Mouse (Mus musculus): ENCODE results near the gene Gm13090. TPM values are rescaled to one million over a fixed set of nuclear protein-coding genes. Genes with fewer than 3 reads are reported as not detected.

Gm13090 gene
- polyA plus RNA-seq, 1 experiment from 2014 or later, result not detected

DNA sequence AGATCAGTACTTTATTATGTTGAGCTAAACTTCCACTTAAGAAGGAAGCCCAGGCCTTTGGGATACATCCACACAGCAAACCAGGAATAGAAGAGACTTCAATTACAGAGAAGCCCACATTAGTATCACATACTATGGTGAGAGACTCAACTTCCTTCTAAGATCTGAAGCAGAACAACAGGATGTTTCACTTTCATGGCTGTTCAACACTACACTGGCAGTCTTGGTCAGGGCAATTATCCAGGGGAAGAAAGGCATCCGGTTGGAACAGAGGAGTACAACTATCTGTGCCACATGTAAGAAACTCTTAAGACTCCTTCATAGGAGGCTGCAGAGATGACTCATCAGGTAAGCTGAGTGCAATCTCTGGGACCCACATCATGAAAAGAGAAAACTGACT lies 38.2 kb upstream of the Gm13090 start:
- WGBS, result 85% methylated on average over 1 of the region's 1 CpGs
- H3K4me2 ChIP-seq (replicated peaks; ENCODE audit: low read depth), result no peak overlapping the region
- H3K36me3 ChIP-seq (ENCODE audit: control insufficient read depth, insufficient read depth), result peaks cover 64% of the 10 kb centered on the region
- H3K9ac ChIP-seq (ENCODE audit: low read depth, low read length), result no peak overlapping the region
- H3K4me3 ChIP-seq (ENCODE audit: low read depth, low read length), result no peak overlapping the region
- H3K9me3 ChIP-seq (ENCODE audit: control insufficient read depth), result no peaks in the 10 kb centered on the region
- no peak for ATAC-seq
- no peaks in the 10 kb centered on the region for H3K4me1 ChIP-seq (replicated peaks; ENCODE audit: control insufficient read depth, insufficient read depth, low read length)
- no peak overlapping the region for H3K27ac ChIP-seq (ENCODE audit: low read depth, low read length)
- H3K27me3 ChIP-seq (replicated peaks; ENCODE audit: control insufficient read depth, insufficient read depth, low read length), result no peaks in the 10 kb centered on the region
- TF ChIP-seq CTCF (IDR thresholded peaks at IDR 0.05; ENCODE audit: low read depth), result no peak

DNA sequence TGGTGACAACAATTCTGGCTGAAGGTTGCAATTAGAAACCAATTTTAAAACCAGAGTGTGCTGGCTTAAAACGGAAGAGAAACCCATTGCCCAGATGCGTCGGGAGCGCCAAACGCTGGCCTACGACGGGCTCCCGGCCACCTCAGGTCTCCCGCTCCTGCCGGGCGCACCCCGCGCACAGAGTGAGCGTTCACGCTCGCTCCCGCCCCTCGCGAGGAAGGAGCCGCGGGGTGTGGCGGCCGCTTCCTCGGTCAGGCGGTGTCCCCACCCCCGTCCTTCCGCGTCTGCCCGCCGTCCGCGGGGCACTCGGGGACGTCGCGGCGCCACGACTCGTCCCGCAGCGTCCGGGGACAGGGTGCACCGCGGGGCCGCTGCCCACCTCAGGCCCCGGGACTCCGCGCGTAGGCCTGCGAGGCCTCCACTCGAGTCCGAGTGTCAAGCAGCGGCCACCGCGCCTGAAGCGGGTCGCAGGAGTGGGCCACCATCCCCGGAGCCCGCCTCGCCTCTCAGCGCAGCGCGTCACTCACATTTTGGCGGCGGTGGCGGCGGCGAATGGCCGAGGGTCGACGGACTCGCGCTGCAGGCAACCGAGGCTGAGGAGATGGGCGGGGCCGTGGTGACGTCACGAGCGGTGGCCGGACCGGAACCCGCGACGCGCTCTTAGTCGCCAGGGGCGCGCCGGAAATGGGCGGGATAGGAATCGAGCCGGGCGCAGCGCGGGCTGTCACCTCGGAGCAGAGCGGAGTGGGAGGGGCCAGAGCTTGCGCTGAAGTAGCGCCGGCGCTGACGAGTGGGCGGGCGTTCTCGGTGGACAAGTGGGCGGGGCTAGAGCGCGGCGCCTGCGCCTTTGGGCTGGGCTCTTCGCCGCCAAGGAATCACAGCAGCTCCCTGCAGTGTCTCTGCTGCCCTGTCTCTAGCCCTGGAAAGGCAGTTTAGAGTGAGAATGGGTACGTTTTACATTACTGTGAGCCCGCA lies 31.7 kb upstream of the Gm13090 start, which contains the start of gene Vamp3:
Vamp3 (minus strand) TSS at position 617 of the 975 bp plus-strand sequence.
- ATAC-seq, result peak; percentile 99
- Histone ChIP-seq H3K27ac (ENCODE audit: low read depth, low read length) (peak within 1 kb of the TSS; percentile 99), H3K27me3 (replicated peaks; ENCODE audit: control insufficient read depth, insufficient read depth, low read length) (no peaks in the 10 kb centered on the region), H3K4me3 (ENCODE audit: low read depth, low read length) (peak within 1 kb of the TSS; percentile 99), H3K4me2 (replicated peaks; ENCODE audit: low read depth) (peak within 1 kb of the TSS; percentile 77), H3K9ac (ENCODE audit: low read depth, low read length) (peak within 1 kb of the TSS; percentile 99), H3K9me3 (ENCODE audit: control insufficient read depth) (no peaks in the 10 kb centered on the region), H3K36me3 (ENCODE audit: control insufficient read depth, insufficient read depth) (peaks cover 15% of the 10 kb centered on the region; the same call in 1 of the 2 replicates), H3K4me1 (replicated peaks; ENCODE audit: control insufficient read depth, insufficient read depth, low read length) (no peaks in the 10 kb centered on the region)
- TF ChIP-seq CTCF (IDR thresholded peaks at IDR 0.05; ENCODE audit: low read depth), result peak; percentile 19; the same call in 1 of the 2 replicates
- WGBS, result under 1% methylated on average over 113 of the region's 114 CpGs

DNA sequence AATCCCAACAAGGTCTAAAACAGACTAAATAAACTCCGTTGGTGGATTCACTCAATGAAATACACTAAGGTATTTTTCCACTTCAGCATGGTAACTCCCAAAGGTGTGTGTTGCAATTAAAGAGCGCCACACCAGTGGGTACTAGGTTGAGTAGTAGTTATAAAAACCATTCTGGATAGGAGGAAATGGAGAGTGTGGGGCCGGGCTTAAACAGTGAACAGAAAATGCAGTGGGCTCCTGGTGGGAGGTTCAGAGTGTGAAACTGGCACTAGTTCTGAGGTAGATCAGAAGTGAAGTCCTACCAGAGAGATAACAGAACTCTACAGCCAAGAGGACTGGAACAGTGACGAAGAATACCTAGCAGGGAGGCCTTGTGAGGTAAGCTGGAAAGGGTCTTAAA lies 30.7 kb upstream of the Gm13090 start:
- H3K27me3 ChIP-seq (replicated peaks; ENCODE audit: control insufficient read depth, insufficient read depth, low read length), result no peaks in the 10 kb centered on the region
- no peak overlapping the region for H3K9ac ChIP-seq (ENCODE audit: low read depth, low read length)
- WGBS, result 75% methylated on average over 4 of the region's 4 CpGs
- H3K4me1 ChIP-seq (replicated peaks; ENCODE audit: control insufficient read depth, insufficient read depth, low read length), result no peaks in the 10 kb centered on the region
- H3K4me2 ChIP-seq (replicated peaks; ENCODE audit: low read depth), result peak overlapping the region; percentile 77
- H3K9me3 ChIP-seq (ENCODE audit: control insufficient read depth), result no peaks in the 10 kb centered on the region
- no peak overlapping the region for H3K27ac ChIP-seq (ENCODE audit: low read depth, low read length)
- ATAC-seq, result no peak
- TF ChIP-seq CTCF (IDR thresholded peaks at IDR 0.05; ENCODE audit: low read depth), result no peak
- H3K36me3 ChIP-seq (ENCODE audit: control insufficient read depth, insufficient read depth), result peaks cover 12% of the 10 kb centered on the region; the same call in 1 of the 2 replicates
- no peak overlapping the region; the same call in 1 of the 2 replicates for H3K4me3 ChIP-seq (ENCODE audit: low read depth, low read length)

DNA sequence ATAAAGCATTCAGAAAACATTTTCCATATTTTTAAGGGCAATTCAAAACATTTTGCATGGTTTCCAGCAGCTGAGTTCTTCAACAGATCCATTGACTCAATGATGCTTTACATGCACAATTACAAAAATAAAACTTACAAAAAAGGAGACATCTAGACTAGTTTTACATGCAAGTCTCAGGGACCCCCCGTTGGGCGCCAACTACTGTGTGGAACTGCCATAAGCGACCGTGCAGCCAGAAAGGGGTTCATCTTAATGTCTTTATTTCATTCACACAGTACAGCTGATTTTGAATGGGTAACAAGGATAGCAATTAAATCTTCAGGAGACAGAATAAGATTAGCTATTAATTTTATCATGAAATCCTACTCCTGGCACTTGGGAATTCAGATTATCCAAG lies 29.8 kb upstream of the Gm13090 start:
- Histone ChIP-seq H3K4me1 (replicated peaks; ENCODE audit: control insufficient read depth, insufficient read depth, low read length) (no peaks in the 10 kb centered on the region), H3K36me3 (ENCODE audit: control insufficient read depth, insufficient read depth) (peaks cover 7% of the 10 kb centered on the region; the same call in 1 of the 2 replicates), H3K4me3 (ENCODE audit: low read depth, low read length) (no peak overlapping the region), H3K9ac (ENCODE audit: low read depth, low read length) (no peak overlapping the region), H3K27ac (ENCODE audit: low read depth, low read length) (no peak overlapping the region), H3K9me3 (ENCODE audit: control insufficient read depth) (no peaks in the 10 kb centered on the region), H3K4me2 (replicated peaks; ENCODE audit: low read depth) (no peak overlapping the region), H3K27me3 (replicated peaks; ENCODE audit: control insufficient read depth, insufficient read depth, low read length) (no peaks in the 10 kb centered on the region)
- 97% methylated on average over 4 of the region's 4 CpGs for WGBS
- ATAC-seq, result no peak
- TF ChIP-seq CTCF (IDR thresholded peaks at IDR 0.05; ENCODE audit: low read depth), result no peak

DNA sequence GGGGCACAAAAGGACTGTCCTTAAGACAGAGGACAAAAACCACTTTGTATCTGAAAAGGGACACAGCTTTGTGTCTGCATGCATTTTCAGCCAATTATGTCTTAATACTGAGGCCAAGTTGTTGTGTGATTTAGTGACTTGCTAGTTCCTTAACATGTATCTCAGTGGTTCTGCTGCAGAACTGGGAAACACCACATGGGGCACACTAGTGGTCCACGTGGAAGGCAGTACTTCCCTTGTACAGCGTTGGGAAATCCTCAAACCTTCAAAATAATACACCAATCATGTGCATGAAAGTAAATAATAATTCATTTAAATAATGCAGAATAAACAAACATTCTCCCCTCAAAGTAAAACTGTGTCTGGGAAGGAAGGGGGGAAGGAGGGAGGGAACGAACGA lies 20.6 kb upstream of the Gm13090 start:
- no peaks in the 10 kb centered on the region for H3K36me3 ChIP-seq (ENCODE audit: control insufficient read depth, insufficient read depth)
- no peak overlapping the region for H3K27ac ChIP-seq (ENCODE audit: low read depth, low read length)
- H3K4me1 ChIP-seq (replicated peaks; ENCODE audit: control insufficient read depth, insufficient read depth, low read length), result no peaks in the 10 kb centered on the region
- H3K27me3 ChIP-seq (replicated peaks; ENCODE audit: control insufficient read depth, insufficient read depth, low read length), result no peaks in the 10 kb centered on the region
- H3K9me3 ChIP-seq (ENCODE audit: control insufficient read depth), result no peaks in the 10 kb centered on the region
- no peak overlapping the region for H3K9ac ChIP-seq (ENCODE audit: low read depth, low read length)
- H3K4me2 ChIP-seq (replicated peaks; ENCODE audit: low read depth), result no peak overlapping the region
- 63% methylated on average over 4 of the region's 4 CpGs for WGBS
- H3K4me3 ChIP-seq (ENCODE audit: low read depth, low read length), result no peak overlapping the region
- no peak for ATAC-seq
- TF ChIP-seq CTCF (IDR thresholded peaks at IDR 0.05; ENCODE audit: low read depth), result peak; percentile 36

DNA sequence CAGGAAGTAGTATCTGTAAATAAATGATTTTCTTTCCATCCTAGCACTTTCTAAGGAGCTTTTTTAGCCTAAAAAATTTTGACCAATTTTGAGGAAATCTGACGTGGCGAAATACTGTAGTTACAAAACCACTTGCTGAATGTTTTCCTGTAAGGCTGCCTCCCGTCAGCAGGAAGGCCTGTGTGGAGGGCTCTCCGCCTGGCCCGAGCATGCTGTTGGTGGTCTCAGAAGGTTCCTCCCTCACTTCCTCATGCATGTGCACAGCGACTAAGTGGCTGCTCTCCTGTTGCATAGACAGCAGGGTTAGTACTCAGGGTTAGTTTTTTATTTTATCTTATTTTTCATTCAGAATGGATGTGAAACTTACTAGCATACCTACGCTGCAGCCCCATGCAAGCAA lies 18.4 kb upstream of the Gm13090 start:
- WGBS, result 72% methylated on average over 7 of the region's 7 CpGs
- ATAC-seq, result no peak

More for the DNA sequence above, 18.4 kb upstream of the Gm13090 start:
- Histone ChIP-seq H3K36me3 (ENCODE audit: control insufficient read depth, insufficient read depth) (no peaks in the 10 kb centered on the region), H3K4me2 (replicated peaks; ENCODE audit: low read depth) (no peak overlapping the region), H3K27me3 (replicated peaks; ENCODE audit: control insufficient read depth, insufficient read depth, low read length) (no peaks in the 10 kb centered on the region), H3K9me3 (ENCODE audit: control insufficient read depth) (no peaks in the 10 kb centered on the region), H3K4me1 (replicated peaks; ENCODE audit: control insufficient read depth, insufficient read depth, low read length) (0 out of 2 replicates have a peak, but pooled peaks cover 3% of the 10 kb centered on the region), H3K4me3 (ENCODE audit: low read depth, low read length) (no peak overlapping the region), H3K27ac (ENCODE audit: low read depth, low read length) (no peak overlapping the region), H3K9ac (ENCODE audit: low read depth, low read length) (no peak overlapping the region)
- TF ChIP-seq CTCF (IDR thresholded peaks at IDR 0.05; ENCODE audit: low read depth), result no peak

Measured in intestine, postnatal 0 days (tissue).